Mouse (Mus musculus) midbrain, embryonic 11.5 days (tissue): ENCODE measurements around the gene Kyat3. TPM values are rescaled to one million over a fixed set of nuclear protein-coding genes. Genes with fewer than 3 reads are reported as not detected.

Experiments
- ATAC-seq: fragments of 200-750 bp; cut with Nextera tagmentation; 2 replicates; pipeline ENCODE4 v1.8.0; 2017; ENCODE audit warnings: moderate TSS enrichment, moderate library complexity; ENCODE audit not compliant: low FRiP score
- DNase-seq: peaks from one replicate; pipeline ENCODE4 v3.0.0; 2015; ENCODE audit warnings: low spot score; ENCODE audit errors: missing footprints
- H3K27ac ChIP-seq: fragments of 300-500 bp; sonication (generic); 2 replicates; pipeline ENCODE4 v1.5.1; 2014; ENCODE audit warnings: low read depth, low read length
- H3K27me3 ChIP-seq: fragments of 300-500 bp; sonication (generic); 2 replicates; pipeline ENCODE4 v1.6.1; 2014; ENCODE audit warnings: mild to moderate bottlenecking, low read length, moderate library complexity, mixed read lengths; ENCODE audit not compliant: control insufficient read depth, insufficient read depth
- H3K36me3 ChIP-seq: fragments of 300-500 bp; sonication (generic); 2 replicates; pipeline ENCODE4 v1.6.1; 2014; ENCODE audit warnings: mild to moderate bottlenecking, low read length, moderate library complexity, mixed read lengths; ENCODE audit not compliant: control insufficient read depth, insufficient read depth
- H3K4me1 ChIP-seq: fragments of 300-500 bp; sonication (generic); 2 replicates; pipeline ENCODE4 v1.6.1; 2014; ENCODE audit warnings: low read length; ENCODE audit not compliant: control insufficient read depth, insufficient read depth
- H3K4me2 ChIP-seq: fragments of 300-500 bp; sonication (generic); 2 replicates; pipeline ENCODE4 v1.6.1; 2014; ENCODE audit warnings: mild to moderate bottlenecking, moderate library complexity
- H3K4me3 ChIP-seq: fragments of 300-500 bp; sonication (generic); 2 replicates; pipeline ENCODE4 v1.5.1; 2014; ENCODE audit warnings: low read depth, low read length
- H3K9ac ChIP-seq: fragments of 300-500 bp; sonication (generic); 2 replicates; pipeline ENCODE4 v1.6.1; 2014; ENCODE audit warnings: low read length
- H3K9me3 ChIP-seq: fragments of 300-500 bp; sonication (generic); 2 replicates; pipeline ENCODE4 v1.6.1; 2016; ENCODE audit warnings: low read length; ENCODE audit not compliant: control insufficient read depth
- WGBS: fragments of 180-500 bp; shearing (Covaris S2); extraction: QIAGEN DNeasy Blood & Tissue Kit; methylation state at CpG from one replicate; pipeline ENCODE4 v1.1.7; 2014; 5-methylcytosine and 5-hydroxymethylcytosine counted together
- polyA plus RNA-seq: library from polyadenylated mRNA; unstranded; fragments of >200 nt; fragmentation: Nextera tagmentation; extraction: Ambion mirVana; gene quantifications from 2 replicates; pipeline ENCODE4 v1.2.1, GENCODE M21; 2014

Kyat3 gene
- polyA plus RNA-seq, 1 experiment from 2014 or later = 8.6 TPM

- ATAC-seq (peak; percentile 99), DNase-seq (peak; percentile 99)
- no peaks in the 10 kb centered on the region for H3K27me3 ChIP-seq
- H3K4me1 ChIP-seq = peaks cover 7% of the 10 kb centered on the region; the same call in 1 of the 2 replicates
- H3K36me3 ChIP-seq = no peaks in the 10 kb centered on the region
- peak within 1 kb of the TSS; percentile 94 for H3K9ac ChIP-seq
- no peaks in the 10 kb centered on the region for H3K9me3 ChIP-seq
- peak within 1 kb of the TSS; percentile 88 for H3K4me3 ChIP-seq
- under 1% methylated on average over 64 of the region's 64 CpGs for WGBS
- H3K4me2 ChIP-seq = peak within 1 kb of the TSS; percentile 55
- peak within 1 kb of the TSS; percentile 60 for H3K27ac ChIP-seq
Observed at GRCm38 (mm10) chr3:142764995-142765777, 64.3 kb downstream of the Kyat3 start, which contains the start of gene Gtf2b. Gene Gtf2b (plus strand): TSS chr3:142765045.

- Histone ChIP-seq H3K4me1 (peaks cover 7% of the 10 kb centered on the region; the same call in 1 of the 2 replicates), H3K9me3 (no peaks in the 10 kb centered on the region), H3K36me3 (no peaks in the 10 kb centered on the region), H3K27me3 (no peaks in the 10 kb centered on the region), H3K27ac (no peak overlapping the region), H3K4me3 (peak overlapping the region; percentile 88), H3K9ac (peak overlapping the region; percentile 94), H3K4me2 (peak overlapping the region; percentile 55)
- ATAC-seq (no peak), DNase-seq (peak; percentile 85)
- WGBS = 31% methylated on average over 10 of the region's 10 CpGs
Observed at GRCm38 (mm10) chr3:142765778-142766165, 64.9 kb downstream of the Kyat3 start.

- no peak overlapping the region for H3K27ac ChIP-seq
- peaks cover 7% of the 10 kb centered on the region; the same call in 1 of the 2 replicates for H3K4me1 ChIP-seq
- H3K9ac ChIP-seq = no peak overlapping the region
- no peaks in the 10 kb centered on the region for H3K36me3 ChIP-seq
- no peaks in the 10 kb centered on the region for H3K27me3 ChIP-seq
- no peak overlapping the region for H3K4me2 ChIP-seq
- no peak for ATAC-seq
- H3K9me3 ChIP-seq = no peaks in the 10 kb centered on the region
- DNase-seq = no peak
- H3K4me3 ChIP-seq = no peak overlapping the region
- 93% methylated on average over 6 of the region's 6 CpGs for WGBS
Observed at GRCm38 (mm10) chr3:142768498-142768897, 67.6 kb downstream of the Kyat3 start.

- WGBS = 63% methylated on average over 1 of the region's 1 CpGs
- H3K9ac ChIP-seq = no peak overlapping the region
- no peak for DNase-seq
- H3K36me3 ChIP-seq = no peaks in the 10 kb centered on the region
- H3K4me2 ChIP-seq = no peak overlapping the region
- H3K4me3 ChIP-seq = no peak overlapping the region
- H3K27me3 ChIP-seq = no peaks in the 10 kb centered on the region
- H3K4me1 ChIP-seq = peaks cover 7% of the 10 kb centered on the region; the same call in 1 of the 2 replicates
- no peak for ATAC-seq
- no peaks in the 10 kb centered on the region for H3K9me3 ChIP-seq
- no peak overlapping the region for H3K27ac ChIP-seq
Observed at GRCm38 (mm10) chr3:142770518-142770917, 69.7 kb downstream of the Kyat3 start.

DNA sequence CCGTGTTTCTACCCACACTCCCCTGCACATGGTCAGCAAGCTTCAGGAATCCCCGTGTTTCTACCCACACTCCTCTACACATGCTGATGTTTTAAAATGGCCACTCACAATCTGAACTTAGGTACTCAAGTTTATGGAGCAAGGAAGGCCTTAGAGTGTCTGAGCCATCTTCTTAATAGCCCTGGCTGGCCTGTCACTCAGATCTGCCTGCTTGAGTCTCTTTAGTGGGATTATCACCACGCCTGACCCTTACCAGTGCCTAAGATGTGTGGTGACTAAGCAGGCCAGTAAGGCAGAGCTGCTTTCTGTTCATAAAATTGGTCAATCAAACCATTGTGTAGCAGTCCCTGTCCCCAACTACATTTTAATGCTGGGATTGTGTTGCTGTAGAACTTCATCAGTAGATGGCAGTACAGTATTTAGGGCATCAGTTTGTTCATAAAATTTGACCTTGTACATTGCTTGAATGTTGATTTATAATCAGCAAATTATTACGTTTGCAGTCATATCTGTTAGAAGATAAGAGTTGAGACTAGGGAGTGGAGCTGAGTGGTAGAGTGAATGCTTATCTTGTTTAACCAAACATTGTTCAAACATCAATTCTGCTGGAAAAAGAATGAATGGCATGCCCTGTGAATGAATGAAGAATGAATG lies 72.8 kb downstream of the Kyat3 start:
- no peak for ATAC-seq

DNA sequence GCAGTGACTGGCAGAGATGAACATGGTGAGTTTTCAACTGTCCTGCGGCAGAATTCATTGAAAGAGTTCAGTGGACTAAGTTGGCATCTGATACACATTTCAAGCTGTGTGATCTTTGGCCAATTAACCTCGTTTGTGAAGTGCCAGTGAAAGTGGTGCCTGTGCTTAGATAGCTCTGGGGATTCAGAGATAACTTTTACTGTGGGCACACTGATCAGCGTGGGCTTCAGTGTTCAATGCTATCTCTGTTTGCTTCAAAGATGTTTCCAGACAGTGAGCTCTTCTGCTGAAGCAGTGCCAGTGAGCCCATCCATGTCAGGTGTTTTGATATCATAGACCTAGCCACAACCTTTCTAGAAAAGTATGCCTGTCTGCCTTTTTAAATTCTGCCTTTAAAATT lies 76.4 kb downstream of the Kyat3 start:
- Histone ChIP-seq H3K27me3 (no peaks in the 10 kb centered on the region), H3K27ac (no peak overlapping the region), H3K9me3 (no peaks in the 10 kb centered on the region), H3K36me3 (peaks cover 19% of the 10 kb centered on the region; the same call in 1 of the 2 replicates), H3K9ac (no peak overlapping the region), H3K4me2 (no peak overlapping the region), H3K4me1 (no peaks in the 10 kb centered on the region), H3K4me3 (no peak overlapping the region)
- WGBS = 87% methylated on average over 3 of the region's 3 CpGs
- ATAC-seq (no peak), DNase-seq (no peak)

More for the DNA sequence above, 72.8 kb downstream of the Kyat3 start:
- Histone ChIP-seq H3K4me1 (no peaks in the 10 kb centered on the region), H3K4me2 (no peak overlapping the region), H3K27me3 (no peaks in the 10 kb centered on the region), H3K9ac (no peak overlapping the region), H3K27ac (no peak overlapping the region), H3K4me3 (no peak overlapping the region), H3K9me3 (no peaks in the 10 kb centered on the region), H3K36me3 (no peaks in the 10 kb centered on the region)
- DNase-seq = no peak
- WGBS = 75% methylated on average over 4 of the region's 4 CpGs

- no peak for DNase-seq
- no peak overlapping the region for H3K4me2 ChIP-seq
- H3K36me3 ChIP-seq = peaks cover 12% of the 10 kb centered on the region
- peak; percentile 33; the same call in 1 of the 2 replicates for ATAC-seq
- H3K9me3 ChIP-seq = no peaks in the 10 kb centered on the region
- no peak overlapping the region for H3K9ac ChIP-seq
- no peaks in the 10 kb centered on the region for H3K4me1 ChIP-seq
- no peak overlapping the region for H3K27ac ChIP-seq
- no peak overlapping the region for H3K4me3 ChIP-seq
- no peaks in the 10 kb centered on the region for H3K27me3 ChIP-seq
- WGBS = 74% methylated on average over 2 of the region's 2 CpGs
Observed at GRCm38 (mm10) chr3:142786423-142787072, 85.7 kb downstream of the Kyat3 start.

DNA sequence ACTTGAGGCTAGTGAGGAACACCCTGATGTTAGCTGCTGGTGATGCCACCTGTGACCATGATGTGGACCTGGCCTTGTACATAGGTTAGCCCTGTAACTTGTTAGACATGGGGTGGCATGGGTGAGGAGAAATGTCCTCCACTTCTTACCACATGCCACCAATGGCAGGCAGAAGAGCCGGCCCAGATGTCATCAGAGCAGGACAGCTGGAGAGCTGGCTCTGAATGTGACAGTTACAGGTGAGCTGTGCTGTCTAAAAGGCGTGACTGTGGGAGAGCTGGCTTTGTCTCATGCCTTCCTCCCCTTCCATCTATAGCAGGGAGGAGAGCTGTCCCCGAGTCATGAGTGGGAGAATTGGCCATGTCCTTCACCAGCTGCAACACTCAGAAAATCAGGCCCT lies 94.7 kb downstream of the Kyat3 start:
- Histone ChIP-seq H3K9ac (no peak overlapping the region), H3K4me1 (no peaks in the 10 kb centered on the region), H3K36me3 (peaks cover 4% of the 10 kb centered on the region; the same call in 1 of the 2 replicates), H3K4me2 (no peak overlapping the region), H3K27me3 (no peaks in the 10 kb centered on the region), H3K4me3 (no peak overlapping the region), H3K27ac (no peak overlapping the region), H3K9me3 (no peaks in the 10 kb centered on the region)
- WGBS = 91% methylated on average over 3 of the region's 3 CpGs
- ATAC-seq (0 out of 2 replicates have a peak, but pooled peaks have one; percentile 27), DNase-seq (no peak)
